Mouse (Mus musculus) bone marrow macrophage, adult 2 months (primary cell): ENCODE results near the gene Angptl4.

ENCODE experiments used
- CTCF ChIP-seq: IDR thresholded peaks from 2 replicates; pipeline ENCODE4 v1.5.1; 2012; ENCODE audit warnings: low read depth, mild to moderate bottlenecking, low read length, moderate library complexity
- POLR2A ChIP-seq: IDR thresholded peaks from 2 replicates; pipeline ENCODE4 v1.6.1; 2012; ENCODE audit warnings: mild to moderate bottlenecking, low read depth, low read length, borderline replicate concordance

GRCm38 (mm10) chr17:33786375-33786774, 4.7 kb upstream of the Angptl4 start:
- no peak for TF ChIP-seq CTCF
- TF ChIP-seq POLR2A = no peak
